Mouse (Mus musculus) heart, embryonic 16.5 days (tissue): ENCODE measurements around the gene Fam189b. TPM values are rescaled to one million over a fixed set of nuclear protein-coding genes. Genes with fewer than 3 reads are reported as not detected.
"Not testable (repeated sequence)": the region's sequence is repeated elsewhere in the genome, so short reads cannot be mapped to it uniquely, and the experiment has no call there.

Experiments
- ATAC-seq: fragments of 200-750 bp; cut with Nextera tagmentation; replicated peaks from 2 replicates; pipeline ENCODE4 v1.8.0; 2017; ENCODE audit warnings: moderate number of reproducible peaks; ENCODE audit not compliant: insufficient read depth, low FRiP score; ENCODE audit errors: extremely low read depth
- H3K27ac ChIP-seq: fragments of 300-500 bp; sonication (generic); 2 replicates; pipeline ENCODE4 v1.5.1; 2014; ENCODE audit warnings: mild to moderate bottlenecking, low read length, control low read depth, moderate library complexity
- H3K27me3 ChIP-seq: fragments of 300-500 bp; sonication (generic); 2 replicates; pipeline ENCODE4 v1.6.1; 2014; ENCODE audit warnings: low read length, mixed read lengths; ENCODE audit not compliant: control insufficient read depth, insufficient read depth
- H3K36me3 ChIP-seq: fragments of 300-500 bp; sonication (generic); 2 replicates; pipeline ENCODE4 v1.6.1; 2014; ENCODE audit not compliant: control insufficient read depth, insufficient read depth
- H3K4me1 ChIP-seq: fragments of 300-500 bp; sonication (generic); 2 replicates; pipeline ENCODE4 v1.6.1; 2014; ENCODE audit warnings: low read length, mixed read lengths; ENCODE audit not compliant: control insufficient read depth, insufficient read depth
- H3K4me2 ChIP-seq: fragments of 300-500 bp; sonication (generic); 2 replicates; pipeline ENCODE4 v1.6.1; 2014; ENCODE audit warnings: low read depth, mild to moderate bottlenecking, control low read depth, low read length
- H3K4me3 ChIP-seq: fragments of 300-500 bp; sonication (generic); 2 replicates; pipeline ENCODE4 v1.5.1; 2014; ENCODE audit warnings: mild to moderate bottlenecking, control low read depth, low read length
- H3K9ac ChIP-seq: fragments of 300-500 bp; sonication (generic); 2 replicates; pipeline ENCODE4 v1.6.1; 2014; ENCODE audit warnings: low read length, control low read depth
- H3K9me3 ChIP-seq: fragments of 300-500 bp; sonication (generic); replicated peaks from 2 replicates; pipeline ENCODE4 v1.6.1; 2016; ENCODE audit warnings: low read length; ENCODE audit not compliant: control insufficient read depth
- WGBS: fragments of 180-500 bp; shearing (Covaris S2); extraction: QIAGEN DNeasy Blood & Tissue Kit; methylation state at CpG from one replicate; pipeline ENCODE4 v1.1.7; 2014; 5-methylcytosine and 5-hydroxymethylcytosine counted together
- polyA plus RNA-seq: library from polyadenylated mRNA; unstranded; fragments of >200 nt; fragmentation: Nextera tagmentation; extraction: Ambion mirVana; gene quantifications from 2 replicates; pipeline ENCODE4 v1.2.1, GENCODE M21; 2015

Fam189b gene
- polyA plus RNA-seq, 1 experiment from 2014 or later, result 17.7 TPM

- 68% methylated on average over 7 of the region's 7 CpGs for WGBS
- peaks cover 19% of the 10 kb centered on the region for H3K4me1 ChIP-seq
- not testable (repeated sequence) for H3K27me3 ChIP-seq, H3K27ac ChIP-seq, ATAC-seq, H3K4me2 ChIP-seq, H3K9me3 ChIP-seq, H3K36me3 ChIP-seq, H3K9ac ChIP-seq, H3K4me3 ChIP-seq
Observed at GRCm38 (mm10) chr3:89216407-89216806, 33.5 kb downstream of the Fam189b start.

GRCm38 (mm10) chr3:89218271-89218670 is 35.3 kb downstream of the Fam189b start:
- no peaks in the 10 kb centered on the region for H3K36me3 ChIP-seq
- no peaks in the 10 kb centered on the region for H3K27me3 ChIP-seq
- no peak overlapping the region for H3K9ac ChIP-seq
- no peaks in the 10 kb centered on the region for H3K9me3 ChIP-seq
- no peak overlapping the region for H3K4me3 ChIP-seq
- no peak overlapping the region for H3K4me2 ChIP-seq
- peaks cover 13% of the 10 kb centered on the region for H3K4me1 ChIP-seq
- ATAC-seq, result no peak
- no peak overlapping the region for H3K27ac ChIP-seq
- 69% methylated on average over 1 of the region's 1 CpGs for WGBS

DNA sequence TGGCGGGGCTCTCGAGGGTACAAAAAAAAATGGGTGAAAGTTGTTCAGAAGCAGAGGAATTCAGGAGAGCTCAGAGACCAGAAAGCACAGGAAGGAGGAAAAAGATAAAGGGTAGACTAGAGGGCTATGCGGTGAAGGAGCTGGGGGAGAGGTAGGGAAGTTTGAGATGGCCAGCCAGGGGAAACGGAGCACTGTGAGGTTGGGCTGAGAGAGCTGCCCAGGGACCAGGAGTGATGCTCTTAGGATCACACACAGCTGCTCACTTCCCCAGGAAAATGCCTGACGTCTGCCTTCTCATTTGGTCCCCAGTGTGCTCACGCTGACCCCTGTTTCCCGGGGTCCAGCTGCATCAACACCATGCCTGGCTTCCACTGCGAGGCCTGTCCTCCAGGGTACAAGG is 36.6 kb downstream of the Fam189b start:
- Histone ChIP-seq H3K36me3 (no peaks in the 10 kb centered on the region), H3K27ac (no peak overlapping the region), H3K9me3 (no peaks in the 10 kb centered on the region), H3K4me1 (peaks cover 11% of the 10 kb centered on the region), H3K27me3 (no peaks in the 10 kb centered on the region), H3K9ac (no peak overlapping the region), H3K4me2 (no peak overlapping the region), H3K4me3 (no peak overlapping the region)
- ATAC-seq, result no peak
- WGBS, result 27% methylated on average over 8 of the region's 8 CpGs

- no peak for ATAC-seq
Observed at GRCm38 (mm10) chr3:89221167-89221566, 38.2 kb downstream of the Fam189b start.

GRCm38 (mm10) chr3:89224796-89225195 is 41.9 kb downstream of the Fam189b start:
- Histone ChIP-seq H3K4me1 (peaks cover 12% of the 10 kb centered on the region), H3K27ac (no peak overlapping the region), H3K36me3 (no peaks in the 10 kb centered on the region), H3K9ac (no peak overlapping the region), H3K4me2 (no peak overlapping the region), H3K9me3 (no peaks in the 10 kb centered on the region), H3K27me3 (peaks cover 16% of the 10 kb centered on the region; the same call in 1 of the 2 replicates), H3K4me3 (no peak overlapping the region)
- ATAC-seq, result no peak
- 77% methylated on average over 11 of the region's 11 CpGs for WGBS

More at GRCm38 (mm10) chr3:89221167-89221566, 38.2 kb downstream of the Fam189b start:
- Histone ChIP-seq H3K4me3 (no peak overlapping the region), H3K9me3 (no peaks in the 10 kb centered on the region), H3K9ac (no peak overlapping the region), H3K27me3 (peaks cover 7% of the 10 kb centered on the region; the same call in 1 of the 2 replicates), H3K27ac (no peak overlapping the region), H3K4me2 (no peak overlapping the region), H3K4me1 (no peaks in the 10 kb centered on the region), H3K36me3 (no peaks in the 10 kb centered on the region)
- WGBS, result 74% methylated on average over 5 of the region's 5 CpGs

- Histone ChIP-seq H3K4me3 (no peak overlapping the region), H3K27ac (no peak overlapping the region), H3K9me3 (no peaks in the 10 kb centered on the region), H3K27me3 (peaks cover 16% of the 10 kb centered on the region; the same call in 1 of the 2 replicates), H3K9ac (no peak overlapping the region), H3K4me1 (peaks cover 12% of the 10 kb centered on the region), H3K36me3 (no peaks in the 10 kb centered on the region), H3K4me2 (no peak overlapping the region)
- no peak for ATAC-seq
- WGBS, result 62% methylated on average over 12 of the region's 12 CpGs
Observed at GRCm38 (mm10) chr3:89225321-89225815, 42.4 kb downstream of the Fam189b start.

DNA sequence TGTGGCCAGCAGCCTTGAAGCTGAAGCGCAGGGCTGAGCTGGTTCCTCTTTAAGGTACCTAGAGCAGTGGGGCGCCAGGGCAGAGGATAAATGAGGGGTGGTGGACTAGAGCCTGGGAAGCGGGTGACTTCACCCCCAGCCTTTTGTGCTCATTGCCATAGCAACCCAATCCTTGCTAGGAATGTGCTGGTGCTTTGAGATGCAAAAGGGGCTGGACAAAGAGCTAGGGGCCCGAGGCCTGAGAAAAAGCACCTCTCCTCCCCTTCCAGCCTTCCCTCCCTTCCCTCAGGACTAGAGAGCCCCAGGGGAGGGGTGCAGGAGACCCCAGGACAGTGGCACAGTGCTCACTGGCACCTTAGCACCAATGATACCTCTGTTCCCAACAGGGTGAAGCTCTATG is 43.0 kb downstream of the Fam189b start:
- no peak for ATAC-seq
- H3K4me3 ChIP-seq, result no peak overlapping the region

GRCm38 (mm10) chr3:89226361-89226760 is 43.4 kb downstream of the Fam189b start:
- H3K9me3 ChIP-seq, result no peaks in the 10 kb centered on the region
- ATAC-seq, result no peak
- no peak overlapping the region; the same call in 1 of the 2 replicates for H3K4me3 ChIP-seq
- no peak overlapping the region for H3K27ac ChIP-seq
- no peak overlapping the region; the same call in 1 of the 2 replicates for H3K9ac ChIP-seq
- peaks cover 12% of the 10 kb centered on the region for H3K4me1 ChIP-seq
- peak overlapping the region; percentile 76; the same call in 1 of the 2 replicates for H3K4me2 ChIP-seq
- WGBS, result 59% methylated on average over 11 of the region's 11 CpGs
- no peaks in the 10 kb centered on the region for H3K36me3 ChIP-seq
- peaks cover 16% of the 10 kb centered on the region; the same call in 1 of the 2 replicates for H3K27me3 ChIP-seq

More for the DNA sequence above, 43.0 kb downstream of the Fam189b start:
- no peak overlapping the region for H3K4me2 ChIP-seq
- no peak overlapping the region for H3K27ac ChIP-seq
- peaks cover 12% of the 10 kb centered on the region for H3K4me1 ChIP-seq
- H3K36me3 ChIP-seq, result no peaks in the 10 kb centered on the region
- no peaks in the 10 kb centered on the region for H3K9me3 ChIP-seq
- H3K9ac ChIP-seq, result no peak overlapping the region
- WGBS, result 61% methylated on average over 4 of the region's 4 CpGs
- peaks cover 16% of the 10 kb centered on the region; the same call in 1 of the 2 replicates for H3K27me3 ChIP-seq

DNA sequence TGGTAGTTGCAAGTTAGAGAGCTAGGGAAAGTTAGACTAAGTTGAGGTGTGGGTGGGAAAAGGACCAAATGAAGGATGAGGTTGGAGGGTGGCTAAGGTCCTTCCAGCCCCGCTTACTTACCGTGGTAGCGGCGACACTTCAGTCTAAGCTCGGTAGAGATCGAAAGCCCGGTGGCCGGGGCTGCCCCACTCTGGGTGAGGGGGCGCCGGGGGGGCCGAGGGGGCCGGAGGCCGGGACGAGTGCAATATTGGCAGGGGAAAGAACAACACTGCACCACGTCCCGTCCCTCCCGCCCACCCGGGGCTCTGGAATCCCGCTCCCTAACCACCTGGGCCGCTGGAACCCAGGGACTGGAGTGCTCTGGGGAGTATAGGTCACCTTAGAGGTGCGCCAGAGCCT is 44.0 kb downstream of the Fam189b start, which contains the start of gene Mtx1:
Gene Mtx1, minus strand, starts transcription at position 189 of the 400 bp plus-strand sequence.
- peaks cover 16% of the 10 kb centered on the region; the same call in 1 of the 2 replicates for H3K27me3 ChIP-seq
- no peaks in the 10 kb centered on the region for H3K9me3 ChIP-seq
- H3K27ac ChIP-seq, result 0 out of 2 replicates have a peak within 1 kb of the TSS, but pooled peaks have one; percentile 20
- peaks cover 12% of the 10 kb centered on the region for H3K4me1 ChIP-seq
- H3K36me3 ChIP-seq, result no peaks in the 10 kb centered on the region
- H3K4me2 ChIP-seq, result peak within 1 kb of the TSS; percentile 76
- WGBS, result 10% methylated on average over 21 of the region's 21 CpGs
- H3K4me3 ChIP-seq, result peak within 1 kb of the TSS; percentile 61
- peak within 1 kb of the TSS; percentile 58 for H3K9ac ChIP-seq
- no peak for ATAC-seq
